Mouse (Mus musculus) heart, postnatal 0 days (tissue): Measurements from ENCODE around the gene Nhlrc4. TPM values are rescaled to one million over a fixed set of nuclear protein-coding genes. Genes with fewer than 3 reads are reported as not detected.

Experiments
- ATAC-seq: fragments of 200-750 bp; cut with Nextera tagmentation; 2 replicates; pipeline ENCODE4 v1.8.0; 2017; ENCODE audit warnings: low read depth, moderate number of reproducible peaks, moderate library complexity; ENCODE audit not compliant: insufficient read depth
- DNase-seq: peaks from one replicate; pipeline ENCODE4 v3.0.0-alpha.2; 2016; ENCODE audit warnings: low spot score
- H3K27ac ChIP-seq: fragments of 300-500 bp; sonication (generic); 2 replicates; pipeline ENCODE4 v1.5.1; 2014; ENCODE audit warnings: low read depth, mild to moderate bottlenecking
- H3K27me3 ChIP-seq: fragments of 300-500 bp; sonication (generic); 2 replicates; pipeline ENCODE4 v1.6.1; 2014; ENCODE audit warnings: low read length, mixed read lengths; ENCODE audit not compliant: control insufficient read depth, insufficient read depth
- H3K36me3 ChIP-seq: fragments of 300-500 bp; sonication (generic); replicated peaks from 2 replicates; pipeline ENCODE4 v1.6.1; 2014; ENCODE audit warnings: low read length, mixed read lengths; ENCODE audit not compliant: control insufficient read depth, insufficient read depth
- H3K4me1 ChIP-seq: fragments of 300-500 bp; sonication (generic); 2 replicates; pipeline ENCODE4 v1.6.1; 2014; ENCODE audit warnings: antibody characterized with exemption; ENCODE audit not compliant: control insufficient read depth, insufficient read depth
- H3K4me2 ChIP-seq: fragments of 300-500 bp; sonication (generic); 2 replicates; pipeline ENCODE4 v1.6.1; 2014; ENCODE audit warnings: low read depth, mild to moderate bottlenecking, low read length, moderate library complexity
- H3K4me3 ChIP-seq: fragments of 300-500 bp; sonication (generic); 2 replicates; pipeline ENCODE4 v1.5.1; 2014; ENCODE audit warnings: low read depth, low read length
- H3K9ac ChIP-seq: fragments of 300-500 bp; sonication (generic); replicated peaks from 2 replicates; pipeline ENCODE4 v1.6.1; 2014; ENCODE audit warnings: low read depth, low read length, mixed read lengths
- H3K9me3 ChIP-seq: fragments of 300-500 bp; sonication (generic); replicated peaks from 2 replicates; pipeline ENCODE4 v1.6.1; 2016; ENCODE audit warnings: low read length; ENCODE audit not compliant: control insufficient read depth
- CTCF ChIP-seq: IDR thresholded peaks from 2 replicates; pipeline ENCODE4 v1.5.1; 2016; ENCODE audit warnings: antibody characterized with exemption, control low read depth, low read depth
- EP300 ChIP-seq: IDR thresholded peaks from 2 replicates; pipeline ENCODE4 v1.6.1; 2016; ENCODE audit warnings: antibody characterized with exemption, low read depth
- WGBS: fragments of 180-500 bp; shearing (Covaris S2); extraction: QIAGEN DNeasy Blood & Tissue Kit; methylation state at CpG from one replicate; pipeline ENCODE4 v1.1.7; 2014; 5-methylcytosine and 5-hydroxymethylcytosine counted together
- polyA plus RNA-seq: library from polyadenylated mRNA; unstranded; fragments of >200 nt; fragmentation: Nextera tagmentation; extraction: Ambion mirVana; gene quantifications from 2 replicates; pipeline ENCODE4 v1.2.1, GENCODE M21; 2015
- total RNA-seq: library from RNA; depleted of rRNA; stranded (reverse); fragments of >200 nt; gene quantifications from 2 replicates; pipeline ENCODE4 v1.2.3, GENCODE M21; 2014; ENCODE audit warnings: low replicate concordance

Nhlrc4 gene
- total and polyA plus RNA-seq, 2 experiments from 2014 or later, result not detected

DNA sequence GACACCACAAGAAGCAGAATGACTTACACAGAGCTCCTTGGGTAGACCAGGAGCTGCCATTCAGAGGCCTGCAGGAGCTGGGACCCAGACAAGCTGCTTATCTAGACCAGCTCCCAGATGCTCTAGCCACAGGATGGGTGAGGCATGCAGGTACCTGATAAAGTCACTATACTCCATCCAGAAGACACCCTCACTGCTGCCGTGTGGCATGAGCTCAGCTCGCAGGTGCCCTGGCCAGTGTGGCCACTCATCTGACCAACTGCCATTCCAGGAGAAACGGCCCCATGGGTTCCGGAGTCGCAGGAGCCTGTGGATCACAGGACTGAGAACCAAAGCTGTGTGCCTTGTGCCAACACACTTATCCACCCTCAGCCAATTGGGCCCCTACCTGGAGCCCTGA, 16.8 kb upstream of the Nhlrc4 start:
- Histone ChIP-seq H3K27me3 (no peaks in the 10 kb centered on the region), H3K36me3 (peaks cover 26% of the 10 kb centered on the region; the same call in 1 of the 2 replicates), H3K9me3 (no peaks in the 10 kb centered on the region), H3K9ac (no peak overlapping the region), H3K27ac (no peak overlapping the region), H3K4me3 (no peak overlapping the region), H3K4me2 (no peak overlapping the region), H3K4me1 (no peaks in the 10 kb centered on the region)
- 95% methylated on average over 5 of the region's 5 CpGs for WGBS
- TF ChIP-seq CTCF (no peak), EP300 (no peak)
- DNase-seq, result no peak
- no peak for ATAC-seq

DNA sequence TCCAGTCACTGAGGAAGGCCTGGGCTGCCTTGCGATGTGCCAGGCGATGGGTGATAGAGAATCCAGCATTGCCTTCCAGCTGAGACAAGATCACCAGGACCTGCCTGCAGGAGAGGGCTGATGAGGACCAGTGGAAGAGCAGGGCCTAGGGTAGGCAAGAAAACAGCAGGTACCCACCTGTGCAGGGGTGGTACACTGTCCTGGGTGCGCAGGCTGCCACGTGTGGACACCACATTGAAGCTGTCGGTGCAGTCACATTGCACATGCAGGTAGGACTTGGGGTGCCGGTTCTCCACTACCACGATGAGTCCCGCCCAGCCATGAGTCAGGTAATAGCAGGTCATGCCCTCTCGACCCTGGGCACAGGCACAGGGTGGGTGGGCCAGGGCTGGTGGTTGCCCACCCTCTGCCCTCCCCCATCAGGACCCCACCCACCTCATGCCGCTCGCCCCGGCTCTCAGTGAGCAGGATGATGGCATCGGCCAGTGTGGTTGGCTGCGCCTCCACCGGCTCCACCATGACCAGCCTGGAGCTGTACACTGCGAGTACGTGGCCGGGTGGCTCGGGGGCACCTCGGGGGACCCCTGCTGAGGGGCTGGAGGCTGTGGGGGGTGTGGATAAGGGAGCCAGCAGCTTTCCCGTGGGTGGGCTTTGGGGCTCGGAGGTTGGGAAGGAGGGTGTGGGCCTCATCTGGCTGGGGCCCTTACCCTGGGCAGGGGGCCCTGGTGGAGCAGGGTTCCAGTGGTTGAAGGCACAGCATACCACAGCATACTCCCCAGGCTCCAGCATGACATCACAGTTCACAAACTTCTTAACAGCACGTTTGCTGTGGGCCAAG, 15.1 kb upstream of the Nhlrc4 start:
- Histone ChIP-seq H3K4me2 (no peak overlapping the region), H3K4me3 (no peak overlapping the region), H3K9me3 (no peaks in the 10 kb centered on the region), H3K27ac (no peak overlapping the region), H3K36me3 (peaks cover 26% of the 10 kb centered on the region; the same call in 1 of the 2 replicates), H3K9ac (no peak overlapping the region), H3K27me3 (no peaks in the 10 kb centered on the region), H3K4me1 (no peaks in the 10 kb centered on the region)
- DNase-seq, result no peak
- WGBS, result 92% methylated on average over 23 of the region's 23 CpGs
- ATAC-seq, result no peak
- TF ChIP-seq CTCF, result no peak
- no peak for TF ChIP-seq EP300

DNA sequence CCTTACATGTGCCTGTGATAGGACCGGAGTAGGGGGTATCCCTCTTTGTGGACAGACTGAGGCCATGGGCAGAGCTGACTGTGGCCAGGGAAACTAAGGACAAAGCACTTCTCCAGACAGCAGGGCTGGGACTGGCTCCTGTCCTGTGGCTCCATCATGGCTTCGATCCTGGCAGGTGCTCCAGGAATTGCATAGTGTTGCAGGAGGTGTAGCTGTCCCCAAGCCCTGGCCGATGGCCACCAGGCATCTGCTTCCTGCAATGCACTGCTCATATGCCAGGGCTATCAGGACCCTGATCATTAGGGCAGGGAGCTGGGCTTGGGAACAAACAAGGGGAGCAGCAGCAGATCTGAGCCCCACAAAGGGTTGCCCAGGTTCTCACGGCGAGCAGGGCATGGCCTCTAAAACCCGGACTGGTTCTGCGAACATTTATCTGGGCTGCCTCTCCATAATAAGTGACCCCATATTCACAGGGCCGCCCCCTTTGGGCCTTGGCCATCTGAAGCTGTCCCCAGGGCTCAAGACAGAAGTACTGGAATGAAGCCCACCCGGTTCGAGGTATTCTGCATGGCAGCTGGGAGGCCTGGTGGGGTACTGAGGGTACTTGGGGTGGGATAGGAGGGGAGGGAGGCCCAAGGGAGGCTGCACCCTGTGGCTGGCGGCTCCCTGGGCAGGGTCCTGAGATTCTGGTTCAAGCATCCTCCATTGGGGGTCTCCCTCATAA, 14.2 kb upstream of the Nhlrc4 start:
- no peak for ATAC-seq
- Histone ChIP-seq H3K4me2 (no peak overlapping the region), H3K36me3 (peaks cover 26% of the 10 kb centered on the region; the same call in 1 of the 2 replicates), H3K9ac (no peak overlapping the region), H3K4me3 (no peak overlapping the region), H3K9me3 (no peaks in the 10 kb centered on the region), H3K27ac (no peak overlapping the region), H3K4me1 (no peaks in the 10 kb centered on the region), H3K27me3 (no peaks in the 10 kb centered on the region)
- no peak for TF ChIP-seq EP300
- no peak for TF ChIP-seq CTCF
- 89% methylated on average over 11 of the region's 11 CpGs for WGBS
- DNase-seq, result no peak

DNA sequence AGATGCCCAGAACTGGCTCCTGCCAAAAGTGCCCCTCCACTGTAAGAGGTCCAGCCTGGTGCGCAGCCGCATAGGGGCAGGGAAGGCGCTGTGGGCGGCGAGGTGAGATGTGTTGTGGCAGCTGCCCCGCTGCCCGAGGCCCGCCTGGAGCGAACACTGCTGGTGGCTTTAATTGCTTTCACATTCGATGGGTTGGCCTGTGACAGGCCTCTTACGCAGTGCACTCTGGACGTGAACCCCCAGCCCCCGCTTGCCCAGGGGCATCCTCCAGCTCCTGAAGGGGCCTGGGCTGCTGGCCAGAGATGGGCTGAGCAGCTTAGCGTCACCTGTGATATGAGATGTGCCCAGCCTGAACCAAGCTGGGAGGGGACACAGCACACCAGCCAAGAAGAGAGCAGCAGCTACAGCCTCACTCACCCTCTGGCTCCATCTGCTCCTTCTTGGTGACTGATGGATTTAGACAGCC, 12.9 kb upstream of the Nhlrc4 start:
- Histone ChIP-seq H3K4me1 (no peaks in the 10 kb centered on the region), H3K4me2 (no peak overlapping the region), H3K27ac (no peak overlapping the region), H3K27me3 (peaks cover 10% of the 10 kb centered on the region), H3K36me3 (peaks cover 26% of the 10 kb centered on the region; the same call in 1 of the 2 replicates), H3K9ac (no peak overlapping the region), H3K4me3 (no peak overlapping the region), H3K9me3 (no peaks in the 10 kb centered on the region)
- TF ChIP-seq CTCF, result no peak
- TF ChIP-seq EP300, result no peak
- no peak for ATAC-seq
- 80% methylated on average over 14 of the region's 14 CpGs for WGBS
- no peak for DNase-seq

DNA sequence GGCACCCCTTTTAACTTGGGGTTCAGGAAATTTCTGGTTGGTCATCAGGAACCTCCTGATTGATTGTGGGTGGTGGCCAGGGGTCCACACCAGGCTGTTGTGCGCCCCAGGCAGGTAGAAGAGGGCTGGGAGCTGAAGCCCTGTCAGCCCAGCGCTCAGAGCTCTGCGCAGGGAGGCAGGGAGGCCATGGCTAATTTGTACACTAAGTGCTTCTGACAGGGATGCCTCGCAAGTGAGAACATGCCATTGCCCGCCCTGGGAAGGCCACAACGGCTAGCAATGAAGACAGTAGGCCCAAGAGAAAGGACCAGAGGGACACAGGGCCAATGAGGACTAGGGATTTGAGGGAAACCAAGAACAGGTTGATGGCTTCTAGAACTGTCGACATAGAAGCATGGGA, 11.9 kb upstream of the Nhlrc4 start:
- no peak for DNase-seq
- no peak overlapping the region for H3K27ac ChIP-seq
- 73% methylated on average over 7 of the region's 7 CpGs for WGBS
- no peaks in the 10 kb centered on the region for H3K9me3 ChIP-seq
- H3K4me1 ChIP-seq, result no peaks in the 10 kb centered on the region
- TF ChIP-seq CTCF, result no peak
- no peak for TF ChIP-seq EP300
- peaks cover 22% of the 10 kb centered on the region; the same call in 1 of the 2 replicates for H3K36me3 ChIP-seq
- peaks cover 18% of the 10 kb centered on the region for H3K27me3 ChIP-seq
- H3K4me3 ChIP-seq, result no peak overlapping the region
- ATAC-seq, result no peak
- no peak overlapping the region for H3K4me2 ChIP-seq
- no peak overlapping the region for H3K9ac ChIP-seq
